Mouse (Mus musculus): ENCODE measurements around the gene Sap18.
"Not testable (repeated sequence)": the region's sequence is repeated elsewhere in the genome, so short reads cannot be mapped to it uniquely, and the experiment has no call there.

Sap18 gene

DNA sequence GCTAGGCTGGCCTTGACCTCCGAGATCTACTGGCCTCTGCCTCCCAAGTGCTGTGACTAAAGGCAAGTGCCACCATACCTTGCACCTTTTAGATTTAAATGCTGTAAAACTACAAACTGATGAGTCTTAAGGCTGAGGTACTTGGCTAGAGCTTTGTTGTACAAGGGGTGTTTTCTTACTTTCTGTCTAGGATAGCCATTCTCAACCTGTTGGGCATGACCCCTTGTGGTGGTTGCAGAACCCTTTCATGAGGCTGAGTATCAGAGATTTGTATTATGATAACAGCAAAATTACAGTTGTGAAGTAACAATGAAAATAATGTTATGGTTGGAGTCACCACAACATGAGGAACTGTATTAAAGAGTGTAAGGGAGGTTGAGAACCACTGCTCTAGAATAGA, 29.3 kb downstream of the Sap18 start:
- no peak for DNase-seq

DNA sequence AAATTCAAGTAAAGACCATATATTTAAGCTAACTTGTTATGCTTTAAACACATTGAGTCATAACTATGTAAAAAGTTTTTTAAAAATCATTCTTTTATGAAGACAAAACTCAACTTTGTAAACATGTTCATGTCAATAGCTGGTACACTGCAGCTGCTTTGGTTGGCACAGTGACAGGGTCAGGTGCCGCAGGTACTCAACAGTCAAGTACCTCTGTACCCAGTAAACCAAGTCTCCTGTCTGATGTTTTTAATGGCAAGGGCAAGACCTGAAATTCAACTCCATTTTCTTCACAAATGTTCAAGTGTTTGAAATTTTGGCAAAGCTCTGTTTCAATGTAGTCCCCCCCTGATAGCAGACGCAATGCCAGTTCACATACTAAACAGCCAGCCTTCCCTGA, 35.5 kb downstream of the Sap18 start:
- DNase-seq = no peak

DNA sequence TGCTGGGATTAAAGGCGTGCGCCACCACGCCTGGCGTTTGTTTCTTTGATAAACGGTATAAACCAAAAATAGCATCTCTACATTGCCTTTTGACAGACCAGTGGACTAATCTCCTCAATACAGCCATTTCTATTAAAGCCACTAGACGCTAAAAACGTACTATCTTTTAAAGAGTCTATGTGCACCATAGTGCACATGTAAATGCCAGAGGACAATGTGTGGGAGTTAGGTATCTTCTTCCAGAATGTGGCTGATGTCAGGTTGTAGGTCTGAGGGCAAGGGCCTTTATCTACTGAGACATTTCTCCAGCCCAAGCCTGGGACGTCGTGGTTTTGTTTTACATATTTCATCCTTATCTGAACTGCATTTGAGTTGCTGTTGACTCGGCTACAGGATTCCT, 37.2 kb downstream of the Sap18 start:
- no peak for DNase-seq

DNA sequence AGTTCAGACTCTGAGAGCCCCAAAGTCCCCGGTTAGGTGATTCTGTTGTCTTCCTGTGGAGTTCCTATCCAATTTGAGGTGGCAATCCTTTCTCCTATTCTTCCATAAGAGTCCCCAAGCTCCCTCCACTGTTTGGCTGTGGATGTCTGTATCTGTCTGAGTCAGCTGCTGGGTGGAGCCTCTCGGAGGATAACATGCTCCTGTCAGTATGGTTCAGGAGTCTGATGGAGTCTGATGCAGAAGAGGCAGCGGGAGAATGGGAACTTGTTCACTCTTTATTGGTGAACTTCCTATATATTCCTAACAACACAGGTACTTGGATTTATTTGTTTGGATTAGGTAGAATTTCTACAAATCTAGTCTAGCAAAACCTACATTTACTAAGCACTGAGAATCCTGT, 46.6 kb downstream of the Sap18 start:
- DNase-seq = no peak

DNA sequence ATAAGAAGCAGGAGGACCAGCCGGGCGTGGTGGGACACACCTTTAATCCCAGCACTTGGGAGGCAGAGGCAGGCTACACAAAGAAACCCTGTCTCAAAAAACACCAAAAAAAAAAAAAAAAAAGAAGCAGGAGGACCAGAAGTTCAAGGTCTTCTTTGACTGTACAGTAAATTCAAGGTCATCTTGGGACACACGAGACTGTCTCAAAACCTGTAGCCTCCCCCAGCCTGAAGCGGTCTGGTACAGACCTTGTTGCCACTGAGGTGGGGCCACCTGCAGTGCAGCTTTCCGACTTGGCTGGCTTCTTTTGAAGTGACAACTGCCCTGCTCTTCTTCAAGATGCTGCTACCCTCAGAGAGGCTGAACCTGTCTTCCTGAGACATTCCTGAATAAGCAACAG, 50.1 kb downstream of the Sap18 start:
- not testable (repeated sequence) for DNase-seq

DNA sequence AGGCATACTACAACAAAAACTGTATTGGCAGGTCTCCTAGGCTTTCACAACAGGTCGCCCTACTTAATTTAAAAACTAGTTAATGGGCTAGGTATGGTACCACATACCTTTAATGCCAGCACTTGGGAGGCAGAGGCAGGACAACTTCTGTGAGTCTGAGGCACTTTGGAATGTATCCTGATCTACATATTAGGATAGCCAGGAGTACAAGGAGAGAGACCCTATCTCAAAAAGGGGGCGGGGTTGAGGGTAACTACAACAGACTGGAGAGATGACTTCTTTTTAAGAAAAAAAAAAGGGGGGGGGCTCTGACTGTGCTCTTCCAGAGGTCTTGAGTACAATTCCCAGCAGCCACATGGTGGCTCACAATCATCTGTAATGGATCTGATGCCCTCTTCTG, 50.7 kb downstream of the Sap18 start:
- DNase-seq = no peak

DNA sequence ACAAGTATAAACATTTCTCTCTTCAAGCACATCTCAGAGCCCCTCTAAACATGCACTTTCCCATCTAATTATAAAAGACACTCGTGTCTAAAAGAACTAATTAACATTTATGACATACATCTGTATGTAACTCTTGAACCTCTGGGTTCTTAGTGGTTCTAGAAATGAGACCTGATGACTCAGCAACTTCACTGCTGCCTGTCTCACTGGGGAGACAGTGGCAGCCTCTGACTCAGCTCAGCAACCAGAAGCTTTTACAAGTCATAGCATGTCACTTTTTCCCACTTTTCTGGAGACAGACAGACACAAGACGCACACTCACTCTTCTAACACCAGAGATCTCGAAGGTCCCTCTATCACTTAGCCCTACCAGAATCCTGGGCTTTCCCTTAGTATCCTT, 52.4 kb downstream of the Sap18 start:
- no peak for DNase-seq

DNA sequence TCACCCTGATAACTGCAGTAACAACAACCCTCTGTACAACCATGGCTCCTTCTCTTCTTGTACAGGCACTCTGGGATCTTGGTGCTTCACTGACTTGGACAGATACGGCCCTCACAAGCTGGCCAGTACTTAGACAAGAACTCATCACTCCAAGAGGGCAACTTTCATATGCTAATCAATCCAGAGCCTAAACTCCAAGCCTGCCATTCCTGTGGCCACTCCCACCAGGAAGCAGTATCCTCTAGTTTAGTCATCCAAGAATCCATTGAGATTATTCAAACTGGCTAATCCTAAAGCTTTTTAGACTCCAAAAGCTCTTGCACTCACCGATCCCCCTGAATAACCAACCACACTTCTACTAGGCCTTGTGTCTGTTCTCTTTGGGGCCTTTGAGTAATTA, 55.0 kb downstream of the Sap18 start:
- no peak for DNase-seq

DNA sequence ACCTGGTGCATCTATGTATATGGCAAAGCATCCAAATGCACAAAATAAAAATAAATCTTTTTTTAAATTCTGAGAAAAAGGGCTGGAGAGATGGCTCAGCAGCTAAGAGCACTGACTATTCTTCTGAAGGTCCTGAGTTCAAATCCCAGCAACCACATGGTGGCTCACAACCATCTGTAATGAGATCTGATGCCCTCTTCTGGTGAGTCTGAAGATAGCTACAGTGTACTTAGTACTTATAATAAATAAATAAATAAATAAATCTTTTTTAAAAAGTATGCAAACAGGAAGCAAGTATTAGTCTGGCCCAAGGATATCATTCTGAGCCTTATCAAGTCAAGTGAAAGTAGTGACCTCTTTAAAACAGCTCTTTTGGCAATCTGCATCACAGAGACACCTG, 58.1 kb downstream of the Sap18 start:
- not testable (repeated sequence) for DNase-seq

Data from cerebellum, adult 11-12 months (tissue).